Mouse (Mus musculus) cerebellum, postnatal 4 days (tissue): ENCODE measurements around the gene Rad54l.
A peak's percentile ranks its signal among the peaks of the same experiment; 100 is the strongest.

Experiments used
- DNase-seq, 2 experiments: peaks; one replicate each; pipeline ENCODE4 v3.0.0; 2022; ENCODE audit warnings: low spot score in 2 of 2, mixed read lengths in 1 of 2

Rad54l gene

DNA sequence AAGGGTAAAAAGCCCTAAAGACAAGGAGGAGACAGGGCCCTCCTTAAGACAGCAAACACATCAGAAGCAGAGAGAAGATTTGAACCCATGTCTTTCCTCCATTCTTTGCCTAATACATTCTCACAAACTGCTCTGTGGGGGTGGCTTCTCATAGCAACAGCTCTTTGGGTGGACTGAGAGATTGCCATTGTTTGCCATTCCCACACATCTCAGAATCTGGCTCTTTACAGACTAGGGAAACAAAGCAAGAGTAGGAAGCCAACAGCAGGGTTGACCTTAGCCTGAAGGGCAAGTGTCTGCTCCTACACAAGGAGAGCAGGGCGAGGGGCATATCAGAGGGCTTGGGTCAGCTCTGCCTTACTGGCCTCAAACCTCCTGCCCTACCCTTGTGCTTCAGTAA lies 18.2 kb upstream of the Rad54l start:
- DNase-seq = no peak

DNA sequence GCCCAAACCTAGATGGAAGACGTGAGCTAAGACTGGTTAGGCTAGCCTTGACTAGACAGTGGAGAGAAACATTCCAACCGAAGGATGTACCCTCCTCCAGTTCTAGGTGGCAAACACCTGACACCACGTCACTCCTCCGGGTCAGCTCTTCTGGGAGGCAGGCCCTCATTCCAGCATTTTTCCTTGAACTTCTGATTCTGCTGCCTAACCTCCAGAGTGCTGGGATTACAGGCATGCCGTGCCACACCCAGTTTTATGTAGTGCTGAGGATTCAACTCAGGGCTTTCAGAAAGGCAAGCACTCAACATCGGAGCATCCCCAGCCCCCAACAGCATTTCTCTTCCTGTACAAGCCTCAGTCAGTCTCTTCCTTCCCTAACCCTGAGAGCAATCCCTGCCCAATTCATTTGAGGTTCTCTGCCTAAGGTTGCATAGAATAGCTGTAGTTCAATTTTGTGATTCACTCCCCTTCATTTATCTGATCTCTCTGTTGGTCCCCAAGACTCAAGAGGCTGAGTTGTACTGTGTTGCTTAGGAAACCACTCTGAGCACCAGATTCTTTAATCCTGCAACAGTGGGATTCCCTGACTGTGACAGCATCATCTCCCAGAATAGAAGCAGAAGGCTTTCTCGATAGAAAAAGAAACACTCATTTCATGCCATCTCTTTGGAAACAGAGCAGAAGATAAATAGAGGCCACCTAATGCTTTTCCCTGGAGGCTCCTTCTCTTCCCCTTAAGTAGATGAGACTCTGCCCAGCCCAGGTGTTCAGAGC lies 17.5 kb upstream of the Rad54l start:
- no peak for DNase-seq

DNA sequence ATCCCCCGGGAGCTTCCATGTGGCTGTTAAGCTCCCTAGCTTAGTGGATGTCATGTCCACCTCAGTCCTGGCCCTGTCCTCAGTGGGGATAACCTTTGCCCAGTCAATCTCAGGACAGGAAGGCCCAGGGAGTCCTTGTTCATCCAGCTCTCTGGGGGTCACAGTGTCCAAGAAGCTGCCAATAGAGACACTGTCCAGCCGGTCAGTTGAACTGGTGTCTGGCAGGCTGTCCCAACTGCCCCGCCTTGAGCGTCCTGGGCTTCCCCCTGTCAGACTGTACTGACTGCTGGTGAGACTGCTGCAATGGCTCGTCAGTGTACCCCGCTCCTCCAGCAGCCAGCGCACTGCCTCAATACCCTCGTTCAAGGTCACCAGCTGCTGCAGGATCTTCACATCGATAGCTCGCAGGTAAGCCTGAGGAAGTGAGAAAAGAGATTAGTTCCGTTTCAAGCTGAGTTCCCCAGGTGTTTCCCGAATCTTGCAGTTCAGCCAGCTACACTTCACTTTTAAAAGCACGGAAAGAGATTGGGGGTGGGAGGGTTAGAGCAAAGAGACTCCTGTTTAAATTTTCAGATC lies 14.0 kb upstream of the Rad54l start:
- DNase-seq = no peak

DNA sequence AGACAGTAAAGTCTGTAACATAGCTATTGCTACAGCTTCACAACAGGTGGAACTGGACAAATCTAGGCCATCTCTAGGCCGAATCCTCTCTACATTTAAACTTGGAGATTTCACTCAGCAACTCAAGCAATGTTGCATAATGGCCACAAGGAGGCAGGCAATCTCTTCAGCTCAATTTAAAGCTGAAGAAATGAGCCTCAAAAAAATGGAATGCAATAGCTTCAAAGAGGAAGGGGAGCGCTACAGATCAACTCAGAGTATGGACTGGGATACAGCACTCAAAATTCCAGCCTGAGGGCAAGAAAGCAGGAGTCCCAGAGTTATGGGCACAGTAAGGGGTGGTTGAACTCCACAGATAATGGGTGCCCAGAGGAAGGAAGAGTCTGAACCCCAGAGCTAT lies 11.5 kb upstream of the Rad54l start:
- no peak for DNase-seq

DNA sequence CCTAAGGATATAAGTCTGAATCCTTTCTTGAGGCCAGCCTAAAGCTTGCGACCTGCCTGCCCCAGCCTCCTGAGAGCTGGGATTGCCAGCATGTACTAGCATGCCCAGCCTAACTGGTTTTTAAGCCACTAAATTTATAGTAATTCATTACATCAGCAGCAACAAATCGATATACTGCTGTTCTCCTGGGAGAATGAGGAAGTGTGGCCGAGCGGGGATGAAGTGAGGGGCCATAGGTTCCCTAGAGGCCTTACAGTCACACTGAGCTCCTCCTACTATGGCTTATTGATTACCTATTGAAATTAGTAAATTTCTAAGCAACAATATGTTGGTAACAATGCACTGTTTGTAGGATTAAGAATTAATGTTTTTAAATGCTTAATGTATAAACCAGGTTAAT lies 9.6 kb upstream of the Rad54l start:
- DNase-seq = no peak

DNA sequence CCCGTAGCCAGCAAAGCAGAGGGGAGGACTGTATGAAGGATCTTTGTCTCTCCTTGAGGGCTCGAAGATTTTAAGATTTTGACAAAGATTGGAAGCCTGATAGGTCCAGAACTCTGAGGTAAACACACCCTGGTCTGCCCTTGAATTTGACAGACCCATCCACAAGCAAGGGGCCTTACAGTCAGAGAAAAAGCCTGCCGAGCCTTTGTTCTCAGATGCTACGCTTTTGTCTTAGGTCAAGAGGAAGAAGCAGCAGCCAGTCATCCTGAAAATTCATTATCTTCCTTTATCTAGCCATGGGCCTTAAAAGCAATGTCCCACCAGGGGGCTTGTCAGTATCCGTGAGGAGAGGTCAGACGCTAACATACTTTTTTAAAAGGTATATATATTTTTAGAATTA lies 4.5 kb upstream of the Rad54l start:
- DNase-seq = no peak

DNA sequence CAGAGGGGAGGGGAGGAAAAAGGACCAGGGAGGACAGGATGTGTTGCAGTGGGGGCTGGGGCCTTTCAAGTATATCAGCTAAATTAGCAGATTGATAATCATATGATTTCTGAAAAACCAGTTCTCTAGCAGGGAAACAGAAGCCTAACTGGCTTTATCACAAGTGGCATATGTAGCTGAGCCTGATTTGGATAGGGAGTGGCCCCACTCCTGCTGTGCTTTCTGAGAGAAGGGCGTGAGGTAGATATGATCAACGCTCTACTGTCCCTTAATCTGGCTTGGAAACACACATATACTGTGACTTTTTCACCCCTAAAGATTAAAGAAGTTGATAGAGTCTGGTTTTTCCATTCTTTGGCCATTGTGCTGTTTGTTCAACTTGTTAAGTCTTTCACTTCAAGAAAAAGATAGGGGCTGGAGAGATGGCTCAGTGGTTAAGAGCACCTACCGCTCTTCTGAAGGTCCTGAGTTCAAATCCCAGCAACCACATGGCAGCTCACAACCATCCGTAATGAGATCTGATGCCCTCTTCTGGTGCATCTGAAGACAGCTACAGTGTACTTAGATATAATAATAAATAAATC lies 2.4 kb upstream of the Rad54l start:
- DNase-seq = no peak

DNA sequence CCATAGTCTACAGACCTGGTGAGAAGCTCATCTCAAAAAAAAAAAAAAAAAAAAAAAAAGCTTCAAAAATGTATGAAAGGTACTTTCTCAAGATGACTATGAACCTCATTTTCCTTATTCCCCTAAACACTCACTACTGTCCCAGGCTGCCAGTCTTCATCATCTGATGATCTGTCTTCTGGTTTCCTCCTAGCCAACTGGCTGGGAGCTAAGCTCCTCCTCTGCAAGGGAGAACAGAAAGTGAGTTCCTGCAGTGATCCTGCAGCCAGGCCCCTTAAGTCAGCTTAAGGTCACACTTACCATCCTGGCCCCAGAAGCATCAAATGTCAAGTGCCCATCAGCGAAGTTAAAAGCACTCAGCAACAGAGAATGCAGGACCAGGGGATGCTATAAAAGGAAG lies 728 bp downstream of the Rad54l start:
- no peak for DNase-seq

DNA sequence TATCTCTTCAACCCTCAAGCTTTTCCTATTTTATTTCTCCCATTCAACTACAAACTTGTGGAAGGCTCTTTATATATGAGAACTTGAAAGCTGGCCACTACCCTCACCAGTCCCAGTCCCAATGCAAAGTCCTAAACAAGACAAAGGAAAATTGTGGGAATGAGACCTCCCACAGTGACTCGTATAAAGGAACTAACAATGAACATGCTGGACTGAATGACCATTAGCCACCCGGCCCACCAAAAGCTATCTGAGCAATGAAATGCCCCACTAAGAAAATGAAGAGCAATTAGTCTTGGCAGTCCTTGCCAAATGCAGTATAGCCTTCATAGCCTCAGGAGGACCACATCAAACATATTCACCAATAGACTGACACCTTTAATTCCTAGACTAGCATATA lies 12.0 kb downstream of the Rad54l start:
- no peak for DNase-seq

DNA sequence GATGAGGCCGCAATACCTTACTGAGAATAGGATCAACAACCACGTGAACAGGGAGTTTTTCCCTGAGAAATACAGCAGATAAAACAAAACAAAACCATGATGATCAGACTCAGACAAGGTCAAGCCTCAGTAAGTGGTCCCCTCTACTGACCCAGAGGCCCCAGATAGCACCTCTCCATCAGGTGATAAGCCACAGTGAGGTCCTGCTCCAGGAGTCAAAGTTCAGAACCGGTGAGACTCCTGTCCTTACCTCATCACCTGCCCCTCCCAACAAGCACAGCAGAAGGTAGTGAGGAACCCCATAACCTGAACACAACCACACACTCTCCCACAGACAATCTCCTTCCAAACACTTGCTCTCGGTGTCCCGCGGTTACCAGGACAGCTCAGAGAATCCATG lies 12.8 kb downstream of the Rad54l start:
- DNase-seq = no peak

DNA sequence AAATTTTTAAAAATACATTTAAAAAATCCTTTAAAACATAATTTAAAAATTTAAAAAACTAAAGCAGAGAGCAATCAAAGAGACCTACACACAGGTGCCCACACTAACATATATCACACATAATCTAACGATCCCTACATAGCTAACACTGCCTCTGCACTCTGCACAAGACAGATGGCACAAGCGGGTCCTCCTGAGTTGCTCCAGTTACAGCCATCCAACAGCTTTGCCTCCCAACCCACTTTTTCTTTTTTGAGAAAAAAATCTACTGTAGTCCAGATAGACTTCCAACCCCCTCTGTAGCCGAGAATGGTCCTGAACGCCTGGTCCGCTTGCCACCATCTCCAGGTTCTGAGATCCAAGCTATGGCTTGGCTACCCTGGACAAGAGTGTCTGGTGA lies 18.2 kb downstream of the Rad54l start:
- DNase-seq = no peak

DNA sequence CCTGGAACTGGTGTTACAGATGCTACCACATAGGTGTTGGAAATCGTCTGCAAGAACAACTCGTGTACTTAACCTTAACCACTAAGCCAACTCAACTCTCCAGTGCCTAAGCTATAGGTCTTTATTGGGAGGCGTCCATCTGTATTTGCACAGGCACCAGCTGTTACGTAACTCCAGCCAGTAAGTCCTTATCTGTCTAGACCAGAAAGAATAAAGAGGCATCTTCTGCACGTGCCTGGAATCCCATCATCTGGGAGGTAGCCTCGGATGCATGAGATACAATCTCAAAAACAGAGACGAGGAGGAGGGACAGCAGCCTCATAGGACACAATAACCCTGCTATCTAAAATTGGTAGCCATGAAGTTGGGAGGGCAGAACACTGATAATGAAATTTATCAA lies 22.5 kb downstream of the Rad54l start:
- DNase-seq = no peak

DNA sequence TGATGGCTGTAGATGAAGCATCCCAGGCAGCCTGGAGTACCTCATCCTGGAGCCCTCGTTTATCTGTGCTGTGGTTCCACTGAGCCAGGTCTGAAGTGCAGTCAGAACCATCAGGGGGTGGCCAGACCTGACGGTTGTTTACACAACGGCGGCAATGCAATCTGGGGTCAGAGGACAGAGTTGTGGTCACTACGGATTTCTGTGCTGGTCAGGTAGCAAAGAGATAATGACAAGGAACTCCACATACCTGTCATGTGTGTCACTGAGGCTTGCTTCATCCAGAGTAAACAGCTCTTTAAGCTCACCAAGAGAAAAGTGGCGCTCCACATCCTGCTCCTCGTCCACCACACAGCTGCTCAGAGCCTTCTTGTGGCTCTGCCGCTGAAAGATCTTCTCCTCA lies 26.3 kb downstream of the Rad54l start:
- no peak for DNase-seq

DNA sequence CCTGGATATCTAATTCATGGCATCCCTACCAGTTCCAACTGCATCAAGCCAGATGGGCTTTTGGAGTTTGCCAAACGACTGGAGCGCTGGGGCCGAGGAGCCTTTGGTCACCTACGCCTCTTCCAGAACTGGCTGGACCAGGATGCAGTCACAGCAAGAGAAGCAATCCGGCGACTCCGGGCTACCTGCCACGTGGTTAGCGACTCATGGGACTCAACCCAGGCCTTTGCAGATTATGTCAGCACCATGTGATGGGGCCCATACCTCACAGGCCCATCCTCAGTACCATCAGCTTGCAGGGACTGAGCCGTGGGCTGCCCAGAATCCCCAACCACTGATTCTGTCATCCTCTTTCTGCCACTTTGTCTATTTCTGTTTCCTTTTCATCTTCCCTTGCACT lies 27.2 kb downstream of the Rad54l start:
- no peak for DNase-seq

DNA sequence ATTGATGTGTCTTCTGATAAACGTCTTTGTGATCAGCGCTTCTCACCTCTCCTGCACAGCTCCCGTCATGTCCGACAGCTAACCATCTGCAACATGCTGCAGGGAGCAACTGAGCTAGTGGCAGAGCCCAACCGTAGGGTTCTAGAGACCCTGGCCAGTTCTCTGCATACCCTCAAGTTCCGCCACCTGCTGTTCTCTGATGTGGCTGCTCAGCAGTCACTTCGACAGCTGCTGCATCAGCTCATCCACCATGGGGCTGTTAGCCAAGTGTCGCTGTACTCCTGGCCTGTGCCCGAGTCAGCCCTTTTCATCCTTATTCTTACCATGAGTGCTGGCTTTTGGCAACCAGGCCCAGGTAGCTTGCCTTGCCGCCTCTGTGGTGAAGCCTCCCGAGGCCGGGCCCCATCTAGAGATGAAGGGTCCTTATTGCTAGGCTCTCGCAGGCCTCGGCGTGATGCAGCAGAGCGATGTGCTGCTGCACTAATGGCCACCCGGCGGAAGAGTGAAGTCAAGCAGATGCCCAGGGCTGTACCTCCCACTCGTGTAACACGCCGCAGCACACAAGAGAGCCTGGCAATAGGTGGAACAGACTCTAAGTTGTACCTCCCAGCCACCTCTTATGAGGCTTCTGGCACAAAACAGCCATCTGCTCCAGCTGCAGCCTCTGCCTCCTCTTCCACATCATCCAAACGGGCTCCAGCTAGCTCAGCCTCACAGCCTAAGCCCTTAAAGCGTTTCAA lies 34.8 kb downstream of the Rad54l start:
- peak in 1 of 2 experiments; percentile 32 for DNase-seq

DNA sequence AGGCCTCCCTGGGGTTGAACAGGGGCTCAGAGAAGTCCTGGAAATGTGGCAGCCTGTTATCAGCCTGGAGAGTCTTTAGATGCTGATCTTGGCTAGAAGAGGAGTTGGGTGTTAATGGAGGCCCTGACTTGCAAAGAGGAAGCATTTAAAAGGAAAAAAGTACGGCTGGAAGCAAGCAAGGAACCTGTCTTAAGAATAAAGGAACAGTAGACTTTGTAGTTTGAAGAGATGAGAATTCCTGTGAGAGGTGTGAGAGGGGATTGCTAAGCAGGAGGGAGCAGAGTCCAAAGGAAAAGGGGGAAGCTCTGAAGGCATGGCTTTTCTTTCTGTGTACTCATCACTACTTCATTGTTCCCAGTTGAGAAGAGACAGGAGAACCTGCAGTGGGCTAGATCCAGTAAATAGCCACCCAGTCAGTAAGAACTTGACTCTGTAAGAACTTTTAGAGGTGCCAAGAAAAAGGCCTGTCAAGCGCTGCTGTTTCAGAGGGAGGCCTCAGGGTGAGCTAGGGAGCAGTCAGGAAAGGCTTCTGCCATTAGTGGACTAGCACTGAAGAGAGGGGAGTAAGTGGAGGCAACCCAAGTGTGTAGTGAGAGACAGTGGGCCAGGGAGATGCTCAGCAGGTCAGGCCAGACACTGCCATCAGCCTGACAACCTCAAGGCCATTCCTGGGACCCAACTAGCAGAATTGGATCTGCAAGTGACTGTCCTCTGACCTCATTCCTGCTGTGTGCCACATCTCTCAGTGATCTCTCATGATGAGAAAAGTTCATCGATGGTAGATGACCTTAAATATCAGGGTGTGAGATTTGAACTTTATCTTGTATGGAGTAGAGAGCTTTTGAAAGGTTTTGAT lies 46.0 kb downstream of the Rad54l start:
- DNase-seq = no peak

DNA sequence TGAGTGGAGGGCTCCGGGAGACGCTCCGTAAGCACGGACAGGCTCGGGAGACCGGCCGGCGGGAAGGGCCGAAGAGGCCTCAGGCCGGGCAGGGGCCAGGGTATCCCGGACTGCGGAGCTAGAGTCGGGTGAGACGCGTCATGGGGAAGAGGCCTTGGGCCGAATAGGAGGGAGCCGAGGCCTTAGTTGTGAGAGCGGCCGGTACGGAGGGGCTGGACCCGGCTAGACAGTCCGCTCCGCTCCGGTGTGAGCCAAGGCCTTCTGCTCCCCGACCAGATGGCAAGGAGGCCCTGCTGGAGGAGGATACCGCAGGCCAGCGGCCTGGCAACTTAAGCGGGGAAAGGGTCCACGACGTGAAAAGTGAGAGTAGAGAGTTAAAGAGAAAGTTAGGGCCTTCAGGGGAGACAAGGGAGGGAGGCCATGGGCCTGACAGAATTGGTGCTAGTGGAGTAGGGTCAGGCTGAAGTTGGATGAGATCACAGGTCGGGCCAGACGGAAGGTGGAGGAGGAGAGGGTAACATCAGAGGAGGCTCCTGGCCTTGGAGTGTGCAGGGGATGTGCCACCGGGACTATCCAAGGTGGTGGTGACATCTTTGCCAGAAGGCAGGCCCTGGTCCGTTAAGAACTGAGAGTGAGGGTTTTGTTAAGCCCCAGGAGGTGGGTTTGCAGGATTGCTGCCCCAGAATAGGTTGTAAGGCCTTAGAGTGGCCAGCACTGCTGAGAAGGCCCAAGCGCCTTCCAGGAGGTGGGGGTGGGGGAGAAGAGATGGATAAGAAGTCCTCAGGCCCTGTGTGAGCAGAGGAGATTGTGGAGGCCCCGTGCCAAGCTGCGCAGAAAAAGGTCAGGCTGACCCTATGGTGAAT lies 46.9 kb downstream of the Rad54l start:
- DNase-seq = peak in 1 of 2 experiments; percentile 43

DNA sequence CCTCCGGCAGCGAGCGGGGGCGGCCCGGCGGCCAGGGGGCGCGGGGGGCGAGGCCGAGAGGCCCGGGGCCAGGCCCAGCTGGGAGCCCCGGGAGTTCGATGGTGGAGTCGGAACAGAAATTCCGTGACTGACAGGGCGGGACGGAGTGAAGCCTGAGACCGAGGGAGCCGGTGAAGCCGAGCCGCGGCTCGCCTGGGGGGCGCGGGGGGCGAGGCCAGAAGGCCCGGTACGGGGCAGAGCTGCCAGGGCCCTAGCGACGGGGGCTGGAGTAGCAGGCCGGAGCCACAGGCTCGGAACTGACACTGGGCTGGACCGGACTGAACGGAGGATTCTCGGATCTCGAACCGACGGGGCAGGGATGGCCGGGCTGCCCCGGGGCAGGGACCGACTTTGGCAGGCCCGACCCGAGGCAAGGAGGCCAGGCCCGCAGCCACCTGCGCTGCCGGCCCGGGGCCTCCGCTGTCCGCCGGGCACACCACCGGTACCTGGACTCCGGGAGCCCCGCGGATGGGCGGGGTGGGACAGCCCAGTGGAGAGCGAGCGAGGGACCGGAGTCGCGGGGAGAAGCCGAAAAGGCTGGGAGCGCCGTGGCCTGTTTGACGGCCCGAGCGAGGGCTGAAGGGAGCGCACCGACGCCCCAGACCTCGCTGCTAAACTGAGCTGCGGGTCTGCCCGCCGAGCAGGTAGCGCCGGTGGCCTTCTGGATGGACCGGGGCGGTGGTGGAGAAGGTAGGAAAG lies 47.7 kb downstream of the Rad54l start:
- peak; percentile 45 to 78 for DNase-seq

DNA sequence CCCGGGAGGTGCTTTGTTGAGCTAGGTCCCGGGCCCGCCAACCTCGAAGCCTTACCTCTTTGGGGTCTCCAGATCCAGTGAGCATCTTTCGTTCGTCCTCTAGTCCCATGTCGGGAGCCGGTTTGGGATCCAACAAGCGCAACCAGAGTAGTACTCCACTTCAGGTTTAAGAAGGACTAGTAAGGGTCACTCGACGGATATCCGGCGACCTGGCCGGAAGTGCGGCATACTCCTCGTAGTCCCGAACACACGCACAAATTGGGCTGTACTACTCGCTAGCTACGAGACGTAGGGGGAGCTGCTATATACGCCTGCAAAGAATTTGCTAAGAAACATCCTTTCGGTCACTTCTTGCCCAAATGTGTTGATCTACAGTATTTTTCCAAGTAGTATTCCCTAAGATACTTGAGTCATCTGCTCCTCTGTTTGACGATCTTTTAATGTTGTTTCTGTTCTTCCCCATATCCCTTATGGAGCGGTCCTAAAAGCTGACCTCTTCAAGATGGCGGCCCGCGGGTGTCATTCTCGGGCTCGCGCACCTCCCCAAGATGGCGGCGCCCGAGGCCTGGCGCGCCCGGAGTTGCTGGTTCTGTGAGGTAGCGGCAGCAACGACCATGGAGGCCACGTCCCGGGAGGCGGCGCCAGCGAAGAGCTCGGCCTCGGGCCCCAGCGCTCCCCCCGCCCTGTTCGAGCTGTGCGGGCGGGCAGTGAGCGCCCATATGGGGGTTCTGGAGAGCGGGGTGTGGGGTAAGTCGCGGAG lies 48.4 kb downstream of the Rad54l start, which contains the start of the genes Uqcrh and Lrrc41:
Uqcrh (minus strand) TSS at position 211 of the 760 bp plus-strand sequence.
Lrrc41 (plus strand) TSS at position 409 of the 760 bp plus-strand sequence.
- DNase-seq = peak; percentile 91 to 95
